ENCODE assay signal across 9 mouse cellular contexts in genomic region chr5:111958226-111958625, GRCm38 (mm10).
DNase-seq lines count a peak whose midpoint lies in the region; ATAC-seq lines count a peak whose summit lies in the region.
"Had no signal": no experiment of that assay in that cellular context is flagged by ENCODE, and none has a peak within 500 bp of the region (broad histone marks: within the 10 kb centered on the region; RNA-seq: fewer than 3 reads in every experiment).

No protein-coding gene starts in this region.

- no peak overlapping the region for H3K9ac ChIP-seq in embryonic facial prominence, embryonic 11.5 days (replicated peaks; ENCODE audit: low read length)
- H3K9ac ChIP-seq in hindbrain, embryonic 16.5 days (ENCODE audit: low read depth, low read length), result no peak overlapping the region; the same call in 1 of the 2 replicates

- H3K4me2 ChIP-seq in embryonic facial prominence, embryonic 11.5 days (ENCODE audit: low read depth, low read length), result no peak overlapping the region; the same call in 1 of the 2 replicates
- H3K4me2 ChIP-seq in hindbrain, embryonic 16.5 days (ENCODE audit: low read length), result peak overlapping the region; percentile 46

- WGBS in embryonic facial prominence, embryonic 11.5 days, result 27% methylated on average over 17 of the region's 17 CpGs
- WGBS in hindbrain, embryonic 16.5 days, result 11% methylated on average over 17 of the region's 17 CpGs

- H3K4me1 ChIP-seq in embryonic facial prominence, embryonic 11.5 days (ENCODE audit: control insufficient read depth, insufficient read depth, low read length), result no peaks in the 10 kb centered on the region
- peaks cover 7% of the 10 kb centered on the region for H3K4me1 ChIP-seq in hindbrain, embryonic 16.5 days (ENCODE audit: control insufficient read depth, insufficient read depth, low read depth, low read length)

- ATAC-seq in embryonic facial prominence, embryonic 11.5 days (replicated peaks; ENCODE audit: insufficient number of reproducible peaks, low FRiP score, low TSS enrichment, low read depth), result no peak
- peak; percentile 93 for ATAC-seq in hindbrain, embryonic 16.5 days

- no peak overlapping the region for H3K4me3 ChIP-seq in embryonic facial prominence, embryonic 11.5 days (ENCODE audit: low read depth, low read length)
- H3K4me3 ChIP-seq in hindbrain, embryonic 16.5 days (ENCODE audit: low read length), result peak overlapping the region; percentile 16; the same call in 1 of the 2 replicates
- H3K4me3 ChIP-seq: left cerebral cortex, adult 2 months had no signal

- no peaks in the 10 kb centered on the region for H3K9me3 ChIP-seq in embryonic facial prominence, embryonic 11.5 days (replicated peaks; ENCODE audit: control insufficient read depth, low read length)
- no peaks in the 10 kb centered on the region for H3K9me3 ChIP-seq in hindbrain, embryonic 16.5 days (ENCODE audit: control insufficient read depth, low read length)

- no peaks in the 10 kb centered on the region; the same call in 1 of the 2 replicates for H3K27me3 ChIP-seq in embryonic facial prominence, embryonic 11.5 days (ENCODE audit: control insufficient read depth, insufficient read depth, low read length)
- H3K27me3 ChIP-seq in hindbrain, embryonic 16.5 days (replicated peaks; ENCODE audit: control insufficient read depth, insufficient read depth, low read length), result peaks cover 3% of the 10 kb centered on the region; the same call in 1 of the 2 replicates

- H3K36me3 ChIP-seq in embryonic facial prominence, embryonic 11.5 days (replicated peaks; ENCODE audit: control insufficient read depth, insufficient read depth, low read depth, low read length), result no peaks in the 10 kb centered on the region
- no peaks in the 10 kb centered on the region for H3K36me3 ChIP-seq in hindbrain, embryonic 16.5 days (ENCODE audit: control insufficient read depth, insufficient read depth, low read length)

- DNase-seq in layer of hippocampus, postnatal 10 days (ENCODE audit: low spot score in 2 of 2), result peak; percentile 42 to 62
- DNase-seq in layer of hippocampus, adult 8-10 months (ENCODE audit: low spot score in 2 of 2), result no peak
- peak; percentile 11 for DNase-seq in embryonic facial prominence, embryonic 11.5 days (ENCODE audit: low spot score)
- peak; percentile 34 for DNase-seq in lung, postnatal 14 days
- peak; percentile 72 for DNase-seq in retina, embryonic 14.5 days (ENCODE audit: low spot score)
- DNase-seq in yolk sac, embryonic 10.5 days (ENCODE audit: low spot score), result no peak
- DNase-seq in thymus, adult 18-20 months, result no peak

- no peak overlapping the region for H3K27ac ChIP-seq in embryonic facial prominence, embryonic 11.5 days (replicated peaks; ENCODE audit: low read depth, low read length)
- no peak overlapping the region for H3K27ac ChIP-seq in hindbrain, embryonic 16.5 days (ENCODE audit: low read depth, low read length)
- H3K27ac ChIP-seq: left cerebral cortex, adult 2 months had no signal

Comparison
In these comparisons a context has a peak if more than half of its experiments do, and no peak if none do; other contexts are left out.
1. DNase-seq: peak in layer of hippocampus, postnatal 10 days (2 of 2), embryonic facial prominence, embryonic 11.5 days (single experiment), lung, postnatal 14 days (single experiment) and retina, embryonic 14.5 days (single experiment); none in layer of hippocampus, adult 8-10 months (0 of 2), yolk sac, embryonic 10.5 days (single experiment) and thymus, adult 18-20 months (0 of 2).